ENCODE assay signal across 8 mouse cellular contexts in the genomic region with DNA sequence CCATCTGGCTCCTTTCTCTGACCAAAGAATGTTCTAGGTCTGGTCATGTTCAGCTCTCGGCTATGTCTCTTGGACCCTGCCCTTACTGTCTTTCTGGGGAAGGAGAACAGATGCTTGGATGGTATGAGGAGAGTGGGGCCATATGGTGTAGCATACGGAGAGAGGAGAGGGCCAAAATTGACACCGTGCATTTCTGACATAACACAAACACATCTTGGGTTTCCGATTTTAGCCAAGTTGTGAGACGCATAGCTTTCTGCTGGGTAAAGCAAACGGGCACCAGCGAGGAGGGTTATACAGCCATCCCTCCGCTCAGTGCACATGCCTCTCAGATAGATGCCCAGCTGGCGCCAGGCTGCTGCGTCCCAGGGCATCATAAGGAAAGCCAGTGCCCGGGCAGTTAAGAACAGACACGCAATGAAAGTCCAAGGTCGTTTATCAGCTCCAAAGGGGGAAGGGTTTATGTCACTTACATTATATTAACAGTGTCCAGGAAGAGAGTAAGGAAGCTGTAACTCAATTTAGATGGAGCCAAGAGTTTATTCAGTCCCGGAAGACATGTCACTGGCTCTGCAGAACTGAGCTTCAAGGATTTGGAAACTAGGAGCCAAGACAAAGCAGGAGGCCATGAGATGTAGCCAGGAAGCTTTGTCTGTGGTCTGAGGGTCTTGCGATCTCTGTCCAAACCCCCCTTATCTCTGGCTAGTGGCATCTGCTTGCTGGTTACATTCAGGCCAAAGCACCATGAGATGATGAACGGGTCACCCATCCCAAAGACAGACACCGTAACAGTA. TPM values are rescaled to one million over a fixed set of nuclear protein-coding genes. Genes with fewer than 3 reads are reported as not detected.
A peak's percentile ranks its signal among the peaks of the same experiment; 100 is the strongest.
DNase-seq lines count a peak whose midpoint lies in the region; ATAC-seq and TF ChIP-seq lines count a peak whose summit lies in the region.
"Had no signal": no experiment of that assay in that cellular context is flagged by ENCODE, and none has a peak within 500 bp of the region (broad histone marks: within the 10 kb centered on the region; RNA-seq: fewer than 3 reads in every experiment).

No protein-coding gene starts in this region.

- ATAC-seq in forebrain, embryonic 16.5 days, result peak; percentile 63

- H3K4me3 ChIP-seq in cerebellum, adult 2 months (replicated peaks; ENCODE audit: insufficient read depth, low read depth, low read length), result no peak overlapping the region
- no peak overlapping the region for H3K4me3 ChIP-seq in forebrain, embryonic 16.5 days (replicated peaks; ENCODE audit: low read length)

- 16% methylated on average over 17 of the region's 17 CpGs for WGBS in cerebellum, adult 2 months
- WGBS in forebrain, embryonic 16.5 days, result 67% methylated on average over 17 of the region's 17 CpGs

- no peaks in the 10 kb centered on the region for H3K9me3 ChIP-seq in forebrain, embryonic 16.5 days (ENCODE audit: control insufficient read depth, low read length)

- DNase-seq in layer of hippocampus, adult 11-12 months (ENCODE audit: low spot score), result peak; percentile 28
- DNase-seq in layer of hippocampus, postnatal 36 days, result no peak
- DNase-seq in cerebellum, adult 2 months, result peak; percentile 79 to 90
- peak; percentile 69 to 80 for DNase-seq in right cerebral cortex, postnatal 10 days (ENCODE audit: low spot score in 2 of 2)
- DNase-seq in spleen, postnatal 4 days (ENCODE audit: low spot score in 2 of 2), result no peak
- no peak for DNase-seq in testis, postnatal 10 days (ENCODE audit: low spot score)

- peaks cover 11% of the 10 kb centered on the region for H3K36me3 ChIP-seq in forebrain, embryonic 16.5 days (ENCODE audit: control insufficient read depth, insufficient read depth)

- no peak overlapping the region for H3K4me2 ChIP-seq in forebrain, embryonic 16.5 days (ENCODE audit: low read length)

- H3K27me3 ChIP-seq in cerebellum, adult 2 months (ENCODE audit: control insufficient read depth, insufficient read depth, low read length), result no peaks in the 10 kb centered on the region
- no peaks in the 10 kb centered on the region for H3K27me3 ChIP-seq in forebrain, embryonic 16.5 days (replicated peaks; ENCODE audit: control insufficient read depth, insufficient read depth, low read length)

- peak overlapping the region; percentile 84 for H3K27ac ChIP-seq in cerebellum, adult 2 months (ENCODE audit: insufficient read depth, low read length)
- H3K27ac ChIP-seq in forebrain, embryonic 16.5 days (ENCODE audit: low read length), result peak overlapping the region; percentile 80
- H3K27ac ChIP-seq: liver, embryonic 14.5 days had no signal

- TF ChIP-seq CTCF in cerebellum, adult 2 months (IDR thresholded peaks at IDR 0.05; ENCODE audit: borderline replicate concordance, insufficient read depth, low read depth, low read length), result no peak

- H3K9ac ChIP-seq in forebrain, embryonic 16.5 days (replicated peaks; ENCODE audit: low read depth, low read length), result no peak overlapping the region
- H3K9ac ChIP-seq: liver, embryonic 14.5 days had no signal

- H3K4me1 ChIP-seq in cerebellum, adult 2 months (ENCODE audit: control insufficient read depth, insufficient read depth, low read length), result peaks cover 45% of the 10 kb centered on the region
- H3K4me1 ChIP-seq in forebrain, embryonic 16.5 days (replicated peaks; ENCODE audit: control insufficient read depth, insufficient read depth, low read length), result peaks cover 22% of the 10 kb centered on the region

- no peak for TF ChIP-seq POLR2A in cerebellum, adult 2 months (IDR thresholded peaks at IDR 0.05; ENCODE audit: borderline replicate concordance, insufficient read depth, low read length)

RNA-seq across cellular contexts. Expression of a gene that starts 33.0 kb away (rescaled TPM):
- total RNA-seq in layer of hippocampus, postnatal 36 days (2021), result 10 to 100 TPM; 20.7 to 31.6 TPM
- 83.1 and 93.0 TPM in 2 replicates for polyA plus RNA-seq in cerebellum, adult 2 months (2012; rRNA removed)
- polyA plus RNA-seq in forebrain, embryonic 16.5 days (2015; fragmentation: Nextera tagmentation; extraction: Ambion mirVana), result 55.6 and 62.2 TPM in 2 replicates

Comparison
In these comparisons a context has a peak if more than half of its experiments do, and no peak if none do; other contexts are left out.
1. DNase-seq: peak in layer of hippocampus, adult 11-12 months (single experiment), cerebellum, adult 2 months (2 of 2) and right cerebral cortex, postnatal 10 days (2 of 2); none in layer of hippocampus, postnatal 36 days (0 of 2), spleen, postnatal 4 days (0 of 2) and testis, postnatal 10 days (single experiment).